Mouse (Mus musculus) forebrain, embryonic 12.5 days (tissue): ENCODE data around the gene Rtn2. TPM values are rescaled to one million over a fixed set of nuclear protein-coding genes. Genes with fewer than 3 reads are reported as not detected.

Source experiments
- ATAC-seq: fragments of 200-750 bp; cut with Nextera tagmentation; 2 replicates; pipeline ENCODE4 v1.8.0; 2017; ENCODE audit warnings: moderate TSS enrichment; ENCODE audit not compliant: low FRiP score
- H3K27ac ChIP-seq: fragments of 300-500 bp; sonication (generic); 2 replicates; pipeline ENCODE4 v1.5.1; 2016; ENCODE audit warnings: mild to moderate bottlenecking
- H3K27me3 ChIP-seq: fragments of 300-500 bp; sonication (generic); 2 replicates; pipeline ENCODE4 v1.6.1; 2016; ENCODE audit warnings: mild to moderate bottlenecking
- H3K36me3 ChIP-seq: fragments of 300-500 bp; sonication (generic); replicated peaks from 2 replicates; pipeline ENCODE4 v1.6.1; 2016; ENCODE audit warnings: mild to moderate bottlenecking
- H3K4me1 ChIP-seq: fragments of 300-500 bp; sonication (generic); 2 replicates; pipeline ENCODE4 v1.6.1; 2016
- H3K4me2 ChIP-seq: fragments of 300-500 bp; sonication (generic); 2 replicates; pipeline ENCODE4 v1.6.1; 2016; ENCODE audit warnings: mild to moderate bottlenecking, moderate library complexity
- H3K4me3 ChIP-seq: fragments of 300-500 bp; sonication (generic); replicated peaks from 2 replicates; pipeline ENCODE4 v1.5.1; 2016; ENCODE audit warnings: mild to moderate bottlenecking
- H3K9ac ChIP-seq: fragments of 300-500 bp; sonication (generic); 2 replicates; pipeline ENCODE4 v1.6.1; 2016; ENCODE audit warnings: mild to moderate bottlenecking
- H3K9me3 ChIP-seq: fragments of 300-500 bp; sonication (generic); 2 replicates; pipeline ENCODE4 v1.6.1; 2016
- WGBS: fragments of 180-500 bp; shearing (Covaris S2); methylation state at CpG from one replicate; pipeline ENCODE4 v1.1.7; 2016; 5-methylcytosine and 5-hydroxymethylcytosine counted together
- polyA plus RNA-seq: library from polyadenylated mRNA; unstranded; fragments of >200 nt; fragmentation: Nextera tagmentation; extraction: Ambion mirVana; gene quantifications from 2 replicates; pipeline ENCODE4 v1.2.1, GENCODE M21; 2016

Gene Rtn2
- polyA plus RNA-seq, 1 experiment from 2014 or later: 70.3 TPM

DNA sequence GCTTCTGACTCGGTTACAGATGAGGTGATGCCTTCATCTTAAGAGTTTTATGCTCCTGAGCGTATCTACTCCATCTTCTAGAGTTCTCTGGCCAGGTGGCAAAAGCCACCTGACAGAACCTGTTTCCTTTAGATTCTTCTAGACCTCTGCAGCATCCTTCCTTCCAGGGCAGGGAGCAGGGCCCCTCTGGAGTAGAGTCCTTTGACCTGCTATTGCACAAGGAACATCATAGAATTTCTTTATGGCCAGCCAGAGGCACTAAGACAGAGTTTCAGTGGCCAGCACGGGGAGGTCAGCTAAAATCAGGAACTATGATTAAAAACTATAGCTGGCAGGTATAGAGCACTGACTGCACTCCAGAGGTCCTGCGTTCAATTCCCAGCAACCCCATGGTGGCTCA, 30.3 kb upstream of the Rtn2 start:
- Histone ChIP-seq H3K9ac (no peak overlapping the region), H3K4me3 (no peak overlapping the region), H3K36me3 (peaks cover 25% of the 10 kb centered on the region), H3K4me1 (no peaks in the 10 kb centered on the region), H3K4me2 (no peak overlapping the region), H3K27me3 (no peaks in the 10 kb centered on the region), H3K27ac (no peak overlapping the region), H3K9me3 (no peaks in the 10 kb centered on the region)
- 81% methylated on average over 4 of the region's 4 CpGs for WGBS
- no peak for ATAC-seq

DNA sequence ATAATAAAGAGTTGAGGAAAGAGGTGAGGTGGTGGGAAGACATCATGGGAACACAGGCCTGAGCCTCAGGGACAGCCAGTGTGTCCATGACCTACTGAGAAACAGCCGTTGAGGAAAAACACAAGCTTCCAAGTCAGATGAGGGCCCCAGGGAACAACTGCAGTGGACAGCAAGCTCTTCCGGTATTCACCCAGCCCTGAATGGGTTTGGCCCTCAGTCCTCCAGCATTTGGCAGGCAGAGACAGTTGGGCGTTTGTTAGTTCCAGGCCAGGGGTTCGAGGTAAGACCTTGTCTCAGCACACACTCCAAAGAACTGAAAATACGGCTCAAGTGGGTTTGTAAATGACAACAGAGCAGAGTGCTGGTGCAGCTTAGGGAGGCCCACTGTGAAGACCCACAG, 29.0 kb upstream of the Rtn2 start:
- WGBS: 71% methylated on average over 5 of the region's 5 CpGs
- Histone ChIP-seq H3K9me3 (no peaks in the 10 kb centered on the region), H3K36me3 (peaks cover 31% of the 10 kb centered on the region), H3K4me3 (no peak overlapping the region), H3K27me3 (no peaks in the 10 kb centered on the region), H3K4me2 (no peak overlapping the region), H3K9ac (no peak overlapping the region), H3K4me1 (no peaks in the 10 kb centered on the region), H3K27ac (0 out of 2 replicates have a peak overlapping the region, but pooled peaks have one; percentile 8)
- no peak for ATAC-seq

DNA sequence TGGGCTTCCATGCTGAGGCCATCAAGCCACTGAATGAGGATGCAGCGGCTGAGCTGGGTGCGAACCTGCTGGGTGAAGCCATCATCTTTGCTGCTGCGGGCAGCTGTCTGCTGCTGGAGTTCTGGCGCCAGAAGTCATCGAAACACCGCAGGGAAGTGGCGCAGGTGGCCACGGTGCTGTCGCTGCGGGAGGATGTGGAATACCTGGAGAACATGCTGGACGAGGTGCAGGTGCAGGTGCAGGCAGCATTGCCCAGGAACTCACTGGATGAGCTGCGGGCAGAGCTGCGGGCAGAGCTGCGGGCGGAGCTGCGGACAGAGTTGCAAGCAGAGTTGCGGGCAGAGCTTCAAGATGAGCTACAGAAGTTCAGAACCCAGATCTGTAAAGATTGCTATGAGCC, 27.0 kb upstream of the Rtn2 start:
- ATAC-seq: no peak
- Histone ChIP-seq H3K27ac (no peak overlapping the region), H3K4me2 (no peak overlapping the region), H3K36me3 (peaks cover 49% of the 10 kb centered on the region), H3K4me1 (no peaks in the 10 kb centered on the region), H3K27me3 (no peaks in the 10 kb centered on the region), H3K4me3 (no peak overlapping the region), H3K9ac (no peak overlapping the region), H3K9me3 (no peaks in the 10 kb centered on the region)
- WGBS: 84% methylated on average over 17 of the region's 17 CpGs

DNA sequence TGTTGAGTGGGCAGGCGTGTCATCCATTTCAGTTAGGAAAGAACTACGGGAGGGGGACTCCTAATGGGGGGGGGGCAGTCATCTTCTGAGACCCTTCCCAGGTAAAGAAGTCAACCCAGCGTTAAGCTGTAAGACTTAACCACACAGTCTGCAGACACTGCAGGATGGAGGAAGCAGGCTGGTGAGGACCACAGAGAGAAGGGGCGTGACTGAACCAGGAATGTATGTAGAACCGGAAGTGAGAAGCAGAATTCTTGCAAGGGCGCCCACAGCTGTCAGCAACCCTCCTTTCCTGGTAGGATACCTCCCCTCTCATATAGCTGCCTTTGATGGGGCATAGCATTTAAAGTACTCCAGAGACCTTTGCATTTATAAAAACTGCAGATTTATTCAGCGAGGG, 25.9 kb upstream of the Rtn2 start:
- Histone ChIP-seq H3K27me3 (no peaks in the 10 kb centered on the region), H3K9me3 (no peaks in the 10 kb centered on the region), H3K36me3 (peaks cover 61% of the 10 kb centered on the region), H3K4me1 (no peaks in the 10 kb centered on the region), H3K27ac (no peak overlapping the region), H3K4me3 (no peak overlapping the region), H3K4me2 (no peak overlapping the region), H3K9ac (no peak overlapping the region)
- ATAC-seq: no peak
- 86% methylated on average over 7 of the region's 7 CpGs for WGBS

DNA sequence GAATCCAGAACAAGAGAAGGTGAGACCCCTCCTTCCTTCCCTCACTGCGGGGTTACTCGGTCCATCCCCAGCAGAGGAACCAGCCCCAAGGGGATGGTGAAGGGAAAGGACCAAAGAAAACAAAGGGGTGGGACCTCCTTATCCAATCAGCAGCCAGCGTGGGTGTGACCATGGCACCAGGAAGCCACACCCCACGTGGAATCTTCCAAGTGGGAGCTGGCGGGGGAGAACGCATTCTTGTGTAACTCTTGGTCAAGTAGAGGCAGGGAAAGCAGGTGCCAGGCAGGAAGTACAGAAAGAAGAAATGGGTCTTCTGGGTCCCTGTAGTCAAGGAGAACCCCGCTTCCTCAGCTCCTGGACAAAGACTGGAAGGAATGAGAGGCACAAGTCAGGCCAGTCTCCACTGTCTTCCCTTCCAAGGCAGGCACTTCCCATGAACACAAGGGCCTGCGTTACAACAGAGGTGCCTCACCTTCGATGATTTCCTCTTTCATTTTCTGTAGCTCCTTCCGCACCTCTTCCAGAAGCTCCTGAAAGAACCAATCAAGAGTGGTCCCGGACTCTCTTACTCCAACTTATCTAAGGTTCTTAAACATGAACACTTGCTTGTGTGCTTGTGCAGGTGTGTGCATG, 24.9 kb upstream of the Rtn2 start:
- Histone ChIP-seq H3K36me3 (peaks cover 70% of the 10 kb centered on the region), H3K9me3 (no peaks in the 10 kb centered on the region), H3K27me3 (no peaks in the 10 kb centered on the region), H3K4me2 (no peak overlapping the region), H3K27ac (no peak overlapping the region), H3K4me3 (no peak overlapping the region), H3K9ac (no peak overlapping the region), H3K4me1 (no peaks in the 10 kb centered on the region)
- peak; percentile 84 for ATAC-seq
- 33% methylated on average over 11 of the region's 11 CpGs for WGBS

DNA sequence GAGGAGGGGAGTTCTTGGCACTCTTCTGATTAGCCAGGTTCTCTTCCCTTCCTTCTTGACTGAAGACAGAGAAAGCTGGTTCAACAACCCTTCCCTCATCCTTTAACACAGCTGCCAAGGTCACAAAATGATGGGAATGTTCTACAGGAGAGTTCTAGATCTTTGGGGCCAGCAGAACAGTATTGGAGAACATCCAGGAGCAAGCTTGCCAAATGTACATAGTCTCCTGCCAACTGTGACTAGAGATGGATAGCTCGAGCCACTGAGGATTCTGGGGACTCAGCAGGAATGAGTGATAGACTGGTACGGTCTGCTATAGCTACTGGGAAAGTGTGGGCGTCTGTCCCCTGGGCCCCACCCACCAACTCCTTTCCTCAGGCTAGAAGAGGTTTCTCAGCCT, 24.1 kb upstream of the Rtn2 start:
- Histone ChIP-seq H3K27me3 (no peaks in the 10 kb centered on the region), H3K27ac (no peak overlapping the region), H3K9me3 (no peaks in the 10 kb centered on the region), H3K4me2 (no peak overlapping the region), H3K4me1 (no peaks in the 10 kb centered on the region), H3K9ac (no peak overlapping the region), H3K36me3 (peaks cover 78% of the 10 kb centered on the region), H3K4me3 (no peak overlapping the region)
- WGBS: 92% methylated on average over 3 of the region's 3 CpGs
- ATAC-seq: no peak

DNA sequence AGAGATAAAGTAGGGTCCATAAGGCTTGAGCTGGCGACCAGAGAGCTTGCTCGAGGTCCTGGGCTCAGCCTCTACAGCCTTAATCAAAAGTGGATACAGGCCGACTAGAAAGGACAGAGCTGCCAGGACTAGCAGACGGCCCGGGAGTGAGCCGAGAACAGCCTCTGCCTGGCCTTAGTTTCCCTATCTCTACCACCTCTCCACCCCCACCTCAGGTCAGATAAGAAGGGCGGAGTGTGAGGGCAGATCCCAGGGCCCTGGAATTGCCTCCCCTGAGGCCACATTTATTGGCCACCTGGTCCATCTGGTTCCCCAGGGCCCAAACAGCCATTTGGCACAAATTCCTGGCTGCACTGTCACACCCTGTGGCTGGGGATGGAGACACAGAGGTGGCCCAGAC, 17.3 kb upstream of the Rtn2 start:
- no peak for ATAC-seq
- WGBS: 90% methylated on average over 7 of the region's 7 CpGs
- H3K9ac ChIP-seq: no peak overlapping the region
- no peaks in the 10 kb centered on the region for H3K9me3 ChIP-seq
- H3K27me3 ChIP-seq: no peaks in the 10 kb centered on the region
- no peak overlapping the region for H3K4me3 ChIP-seq
- H3K4me2 ChIP-seq: no peak overlapping the region
- H3K27ac ChIP-seq: no peak overlapping the region
- peaks cover 14% of the 10 kb centered on the region for H3K4me1 ChIP-seq
- H3K36me3 ChIP-seq: peaks cover 48% of the 10 kb centered on the region

DNA sequence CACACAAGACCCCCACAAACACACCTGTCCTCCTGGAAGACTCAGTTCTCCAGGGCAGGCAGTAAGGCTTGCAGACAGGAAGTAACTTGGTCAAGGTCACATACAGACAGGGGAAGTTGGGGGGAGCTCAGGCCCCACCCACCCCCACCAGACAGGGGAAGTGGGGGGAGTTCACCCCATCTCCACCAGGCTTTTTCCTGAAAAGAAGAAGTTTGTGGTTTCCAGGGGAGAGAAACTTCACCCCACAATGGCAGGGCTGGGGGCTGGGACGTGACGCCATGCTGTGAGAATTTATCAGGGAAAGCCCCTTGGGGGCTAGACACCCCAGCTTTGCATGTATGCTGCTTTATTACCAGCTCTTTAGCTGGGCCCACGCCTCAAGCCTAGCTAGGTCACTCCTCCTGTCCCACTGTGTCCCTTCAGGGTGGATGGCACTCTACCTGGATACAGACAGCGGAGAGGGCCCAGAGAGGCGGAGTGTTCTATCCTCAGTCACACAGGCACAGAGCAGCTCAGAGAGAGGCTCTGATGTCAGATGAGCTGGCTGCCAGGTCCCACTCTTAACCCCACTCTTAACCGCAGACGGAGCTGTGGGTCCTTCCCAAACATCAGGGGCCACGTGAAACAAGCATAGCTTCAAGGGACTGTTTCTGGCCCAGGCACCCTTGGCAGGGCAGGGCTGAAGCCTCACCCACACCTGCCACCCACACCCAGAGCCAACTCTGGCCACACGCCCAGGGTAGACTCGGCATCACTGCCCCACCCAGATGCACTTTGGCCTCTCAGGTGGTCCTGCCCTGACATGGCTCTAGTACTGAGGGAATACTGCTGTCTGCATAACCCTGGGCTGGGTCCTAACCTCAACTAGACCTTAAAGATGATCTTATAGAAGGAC, 16.2 kb upstream of the Rtn2 start:
- H3K9ac ChIP-seq: no peak overlapping the region
- 88% methylated on average over 10 of the region's 10 CpGs for WGBS
- no peak for ATAC-seq
- H3K27ac ChIP-seq: no peak overlapping the region
- H3K4me2 ChIP-seq: no peak overlapping the region
- no peak overlapping the region for H3K4me3 ChIP-seq
- no peaks in the 10 kb centered on the region for H3K27me3 ChIP-seq
- H3K4me1 ChIP-seq: peaks cover 24% of the 10 kb centered on the region
- peaks cover 38% of the 10 kb centered on the region for H3K36me3 ChIP-seq
- no peaks in the 10 kb centered on the region for H3K9me3 ChIP-seq

DNA sequence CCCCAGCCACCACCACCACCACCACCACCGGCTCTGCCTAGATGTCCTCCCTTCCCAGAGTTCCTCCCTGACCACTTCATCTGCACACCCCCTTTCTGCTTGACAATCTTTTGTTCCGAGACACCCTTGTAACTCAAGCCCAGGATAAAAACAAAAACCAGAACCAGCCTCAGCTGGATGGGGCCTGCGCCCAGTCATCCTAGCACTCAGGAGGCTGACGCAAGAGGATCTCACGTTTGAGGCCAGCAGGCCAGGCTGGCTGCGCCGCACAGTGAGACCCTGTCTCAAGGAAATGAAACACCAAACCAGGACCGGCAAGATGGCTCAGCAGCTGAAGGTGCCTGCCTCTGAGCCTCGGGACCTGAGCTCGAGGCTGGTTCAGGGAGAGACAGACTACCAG, 15.4 kb upstream of the Rtn2 start:
- Histone ChIP-seq H3K9me3 (no peaks in the 10 kb centered on the region), H3K36me3 (peaks cover 29% of the 10 kb centered on the region), H3K27me3 (no peaks in the 10 kb centered on the region), H3K4me1 (peaks cover 25% of the 10 kb centered on the region), H3K4me3 (no peak overlapping the region), H3K9ac (no peak overlapping the region; the same call in 1 of the 2 replicates), H3K4me2 (no peak overlapping the region), H3K27ac (no peak overlapping the region)
- 81% methylated on average over 10 of the region's 10 CpGs for WGBS
- ATAC-seq: no peak

DNA sequence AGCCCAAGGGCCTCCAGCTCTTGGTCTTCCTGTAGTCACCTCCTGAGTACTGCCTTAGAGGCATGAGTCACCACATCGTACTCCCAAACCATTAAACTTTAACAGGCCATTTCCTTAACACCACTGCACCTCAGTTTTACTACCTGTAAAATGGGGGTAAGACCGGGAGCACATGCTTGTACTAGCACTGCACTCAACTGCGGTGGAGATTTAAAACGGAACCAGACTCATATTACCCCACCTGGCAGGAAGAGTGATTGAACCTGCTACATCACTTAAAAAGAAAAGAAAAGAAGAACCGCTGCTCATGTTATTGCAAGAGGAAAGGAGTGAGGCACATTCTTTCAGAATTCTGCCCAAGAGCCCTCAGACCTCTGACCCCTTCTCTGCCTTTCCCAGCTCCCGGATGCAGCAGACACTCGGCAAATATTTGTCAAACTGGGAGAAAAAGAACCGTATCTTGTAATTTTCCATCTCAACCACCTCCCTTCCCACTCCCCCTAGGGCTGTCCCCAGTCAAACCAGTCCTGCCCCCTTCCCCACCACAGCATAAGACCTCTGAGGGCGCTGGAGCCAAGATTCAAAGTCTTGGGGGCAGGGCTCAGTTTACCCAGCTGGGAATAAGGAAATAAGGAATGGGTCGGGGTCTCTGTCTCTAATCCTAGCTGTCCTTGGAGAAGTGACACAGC, 13.3 kb upstream of the Rtn2 start:
- Histone ChIP-seq H3K27ac (peak overlapping the region; percentile 6), H3K9ac (peak overlapping the region; percentile 54), H3K9me3 (no peaks in the 10 kb centered on the region), H3K4me1 (peaks cover 28% of the 10 kb centered on the region), H3K4me2 (peak overlapping the region; percentile 95), H3K27me3 (0 out of 2 replicates have a peak, but pooled peaks cover under 1% of the 10 kb centered on the region), H3K4me3 (peak overlapping the region; percentile 99), H3K36me3 (peaks cover 10% of the 10 kb centered on the region)
- 57% methylated on average over 10 of the region's 10 CpGs for WGBS
- no peak for ATAC-seq

DNA sequence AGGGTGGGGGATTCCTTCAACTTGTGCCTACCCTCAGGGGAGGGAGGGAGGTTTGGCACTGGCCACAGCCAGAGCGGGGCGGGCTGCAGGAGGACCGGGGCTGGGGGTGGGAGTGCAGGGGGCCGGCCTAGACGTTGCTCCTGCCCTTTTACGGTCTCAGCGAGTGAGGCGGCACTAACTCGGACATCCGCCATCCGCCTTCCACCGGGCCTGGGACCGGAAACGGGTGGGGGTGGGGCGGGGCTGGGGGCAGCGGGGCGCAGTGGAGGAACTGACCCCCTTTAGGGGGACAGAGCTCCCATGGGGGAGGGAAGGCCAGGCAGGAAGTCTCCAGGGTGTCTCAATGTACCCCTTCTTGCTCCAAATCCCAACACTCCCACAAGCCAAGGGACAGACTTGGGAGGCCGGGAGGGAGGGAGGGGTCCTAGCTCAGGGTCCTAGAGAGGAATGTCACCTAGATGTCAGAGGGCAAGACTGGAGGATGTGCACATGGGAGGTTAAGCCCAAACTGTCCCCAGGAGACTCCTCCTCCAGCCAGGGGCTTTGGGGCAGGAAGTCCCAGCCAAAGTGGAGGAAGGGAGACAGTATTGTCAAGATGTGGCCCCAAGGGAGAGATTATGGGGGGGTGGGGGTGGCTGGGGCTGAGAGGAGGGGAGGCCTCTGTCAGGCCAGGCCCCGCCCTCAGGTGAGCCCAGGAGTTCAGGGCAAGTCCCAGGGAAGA, 12.5 kb upstream of the Rtn2 start:
- Histone ChIP-seq H3K36me3 (peaks cover 2% of the 10 kb centered on the region), H3K27me3 (0 out of 2 replicates have a peak, but pooled peaks cover 3% of the 10 kb centered on the region), H3K4me1 (peaks cover 28% of the 10 kb centered on the region), H3K4me3 (peak overlapping the region; percentile 99), H3K9me3 (no peaks in the 10 kb centered on the region), H3K27ac (peak overlapping the region; percentile 6), H3K9ac (peak overlapping the region; percentile 54), H3K4me2 (peak overlapping the region; percentile 95)
- no peak for ATAC-seq
- 3% methylated on average over 18 of the region's 19 CpGs for WGBS
